ENCODE assay signal across 17 mouse cellular contexts in the genomic region with DNA sequence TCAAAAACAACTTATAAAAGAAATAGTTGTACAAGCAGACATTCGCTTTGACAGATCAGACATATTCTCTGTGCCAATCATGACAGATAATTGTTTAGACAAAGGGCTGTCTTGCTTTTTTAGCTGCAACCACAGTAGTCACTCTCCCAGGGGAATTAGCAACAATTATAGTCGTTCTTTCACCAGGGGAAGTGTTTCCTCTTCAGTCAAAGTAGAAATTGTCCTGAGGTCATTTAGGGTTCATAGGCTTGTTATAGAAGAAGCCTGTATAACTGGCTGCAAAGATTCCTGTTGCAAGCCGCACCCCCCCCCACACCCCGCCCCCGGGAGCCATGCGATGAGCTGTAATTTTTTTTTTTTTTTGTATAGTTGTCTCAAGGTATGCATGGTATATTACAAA.
DNase-seq lines count a peak whose midpoint lies in the region; ATAC-seq and TF ChIP-seq lines count a peak whose summit lies in the region.
"Had no signal": no experiment of that assay in that cellular context is flagged by ENCODE, and none has a peak within 500 bp of the region (broad histone marks: within the 10 kb centered on the region; RNA-seq: fewer than 3 reads in every experiment).

No protein-coding gene starts in this region.

- H3K4me2 ChIP-seq in limb, embryonic 14.5 days (replicated peaks; ENCODE audit: low read depth, low read length, severe bottlenecking): no peak overlapping the region
- no peak overlapping the region for H3K4me2 ChIP-seq in hindbrain, embryonic 13.5 days
- H3K4me2 ChIP-seq in midbrain, embryonic 13.5 days (replicated peaks): no peak overlapping the region
- H3K4me2 ChIP-seq: kidney, embryonic 15.5 days; limb, embryonic 15.5 days; liver, embryonic 15.5 days; midbrain, embryonic 11.5 days had no signal

- H3K4me3 ChIP-seq in limb, embryonic 14.5 days (replicated peaks; ENCODE audit: low read length): no peak overlapping the region
- H3K4me3 ChIP-seq in limb, embryonic 10.5 days: no peak overlapping the region
- H3K4me3 ChIP-seq in hindbrain, embryonic 13.5 days: no peak overlapping the region
- H3K4me3 ChIP-seq in midbrain, embryonic 13.5 days (replicated peaks): no peak overlapping the region
- H3K4me3 ChIP-seq: hindbrain, embryonic 10.5 days; kidney, embryonic 15.5 days; limb, embryonic 15.5 days; liver, embryonic 15.5 days had no signal

- no peaks in the 10 kb centered on the region for H3K27me3 ChIP-seq in limb, embryonic 14.5 days (ENCODE audit: control insufficient read depth, insufficient read depth, low read length)
- no peaks in the 10 kb centered on the region for H3K27me3 ChIP-seq in limb, embryonic 10.5 days (ENCODE audit: low read depth, poor library complexity, severe bottlenecking)
- no peaks in the 10 kb centered on the region for H3K27me3 ChIP-seq in splenic B cell, adult 2 months (ENCODE audit: control insufficient read depth, insufficient read depth, low read length, poor library complexity, severe bottlenecking)
- no peaks in the 10 kb centered on the region for H3K27me3 ChIP-seq in hindbrain, embryonic 13.5 days
- H3K27me3 ChIP-seq in midbrain, embryonic 13.5 days: no peaks in the 10 kb centered on the region
- H3K27me3 ChIP-seq: kidney, embryonic 15.5 days; limb, embryonic 15.5 days; liver, embryonic 15.5 days had no signal

- 71% methylated on average over 6 of the region's 6 CpGs for WGBS in limb, embryonic 14.5 days
- 80% methylated on average over 6 of the region's 6 CpGs for WGBS in limb, embryonic 10.5 days
- WGBS in hindbrain, embryonic 13.5 days: 77% methylated on average over 6 of the region's 6 CpGs
- 88% methylated on average over 6 of the region's 6 CpGs for WGBS in midbrain, embryonic 13.5 days

- H3K9ac ChIP-seq in limb, embryonic 14.5 days (ENCODE audit: low read depth, low read length, severe bottlenecking): no peak overlapping the region
- no peak overlapping the region for H3K9ac ChIP-seq in hindbrain, embryonic 13.5 days
- H3K9ac ChIP-seq in midbrain, embryonic 13.5 days (replicated peaks): no peak overlapping the region
- H3K9ac ChIP-seq: kidney, embryonic 15.5 days; limb, embryonic 15.5 days; liver, embryonic 15.5 days had no signal

- H3K36me3 ChIP-seq in limb, embryonic 14.5 days (ENCODE audit: control insufficient read depth, insufficient read depth, low read length): no peaks in the 10 kb centered on the region
- no peaks in the 10 kb centered on the region for H3K36me3 ChIP-seq in limb, embryonic 10.5 days
- H3K36me3 ChIP-seq in splenic B cell, adult 2 months (ENCODE audit: control insufficient read depth, insufficient read depth, low read length, poor library complexity, severe bottlenecking): no peaks in the 10 kb centered on the region
- no peaks in the 10 kb centered on the region for H3K36me3 ChIP-seq in hindbrain, embryonic 13.5 days
- no peaks in the 10 kb centered on the region for H3K36me3 ChIP-seq in midbrain, embryonic 13.5 days
- H3K36me3 ChIP-seq: hindbrain, embryonic 10.5 days; kidney, embryonic 15.5 days; limb, embryonic 15.5 days; liver, embryonic 15.5 days had no signal

- H3K27ac ChIP-seq in limb, embryonic 14.5 days (replicated peaks; ENCODE audit: low read depth, low read length): no peak overlapping the region
- H3K27ac ChIP-seq in limb, embryonic 10.5 days: no peak overlapping the region
- H3K27ac ChIP-seq in hindbrain, embryonic 13.5 days: no peak overlapping the region
- H3K27ac ChIP-seq in midbrain, embryonic 13.5 days: no peak overlapping the region
- H3K27ac ChIP-seq: hindbrain, embryonic 10.5 days; kidney, embryonic 15.5 days; limb, embryonic 15.5 days; liver, embryonic 15.5 days; macrophage had no signal

- ATAC-seq in limb, embryonic 14.5 days (ENCODE audit: low FRiP score, low read depth): no peak
- ATAC-seq in hindbrain, embryonic 13.5 days (ENCODE audit: low FRiP score): no peak
- no peak for ATAC-seq in midbrain, embryonic 13.5 days

- H3K4me1 ChIP-seq in limb, embryonic 14.5 days (ENCODE audit: control insufficient read depth, insufficient read depth, low read length): no peaks in the 10 kb centered on the region
- no peaks in the 10 kb centered on the region for H3K4me1 ChIP-seq in limb, embryonic 10.5 days
- no peaks in the 10 kb centered on the region for H3K4me1 ChIP-seq in hindbrain, embryonic 13.5 days (replicated peaks)
- no peaks in the 10 kb centered on the region for H3K4me1 ChIP-seq in midbrain, embryonic 13.5 days (replicated peaks)
- H3K4me1 ChIP-seq: hindbrain, embryonic 10.5 days; kidney, embryonic 15.5 days; limb, embryonic 15.5 days; liver, embryonic 15.5 days had no signal

- peak; percentile 20 for DNase-seq in embryo, embryonic 10 days (ENCODE audit: low spot score)
- DNase-seq in embryo, embryonic 9.5 days (ENCODE audit: extremely low spot score): no peak
- peak; percentile 55 for DNase-seq in limb, embryonic 14.5 days (ENCODE audit: low spot score)
- no peak for DNase-seq in limb, embryonic 10.5 days (ENCODE audit: low spot score)
- peak; percentile 30 for DNase-seq in embryo, embryonic 11 days
- DNase-seq in splenic B cell, adult 2 months (ENCODE audit: low read depth, low spot score): peak; percentile 51
- DNase-seq: adrenal gland, postnatal 25 days; cerebellum, adult 18-20 months; thymus, postnatal 14 days had no signal

- TF ChIP-seq POLR2A in limb, embryonic 14.5 days (IDR thresholded peaks at IDR 0.05; ENCODE audit: borderline replicate concordance, extremely low read depth, insufficient read depth, insufficient read length): no peak

- no peaks in the 10 kb centered on the region for H3K9me3 ChIP-seq in limb, embryonic 14.5 days (ENCODE audit: control insufficient read depth, low read length)
- no peaks in the 10 kb centered on the region for H3K9me3 ChIP-seq in limb, embryonic 10.5 days (replicated peaks)
- H3K9me3 ChIP-seq in hindbrain, embryonic 13.5 days: no peaks in the 10 kb centered on the region
- H3K9me3 ChIP-seq in midbrain, embryonic 13.5 days: no peaks in the 10 kb centered on the region
- H3K9me3 ChIP-seq: hindbrain, embryonic 10.5 days; kidney, embryonic 15.5 days; limb, embryonic 15.5 days; liver, embryonic 15.5 days had no signal

Comparison
In these comparisons a context has a peak if more than half of its experiments do, and no peak if none do; other contexts are left out.
1. DNase-seq: peak in embryo, embryonic 10 days (single experiment), limb, embryonic 14.5 days (single experiment), embryo, embryonic 11 days (single experiment) and splenic B cell, adult 2 months (single experiment); none in embryo, embryonic 9.5 days (single experiment) and limb, embryonic 10.5 days (single experiment).